Mouse (Mus musculus) midbrain, embryonic 14.5 days (tissue): ENCODE measurements around the gene Dnajb5. TPM values are rescaled to one million over a fixed set of nuclear protein-coding genes. Genes with fewer than 3 reads are reported as not detected.

Source experiments
- ATAC-seq: fragments of 200-750 bp; cut with Nextera tagmentation; 2 replicates; pipeline ENCODE4 v1.8.0; 2017; ENCODE audit warnings: moderate number of reproducible peaks, moderate library complexity; ENCODE audit not compliant: low FRiP score, low TSS enrichment
- DNase-seq: peaks from one replicate; pipeline ENCODE4 v3.0.0-alpha.2; 2015
- H3K27ac ChIP-seq: fragments of 300-500 bp; sonication (generic); replicated peaks from 2 replicates; pipeline ENCODE4 v1.5.1; 2014; ENCODE audit warnings: mild to moderate bottlenecking, low read depth, low read length, moderate library complexity
- H3K27me3 ChIP-seq: fragments of 300-500 bp; sonication (generic); 2 replicates; pipeline ENCODE4 v1.6.1; 2014; ENCODE audit warnings: low read length, control low read depth, mixed read lengths; ENCODE audit not compliant: control insufficient read depth, insufficient read depth
- H3K36me3 ChIP-seq: fragments of 300-500 bp; sonication (generic); 2 replicates; pipeline ENCODE4 v1.6.1; 2014; ENCODE audit warnings: low read length, control low read depth; ENCODE audit not compliant: control insufficient read depth, insufficient read depth
- H3K4me1 ChIP-seq: fragments of 300-500 bp; sonication (generic); 2 replicates; pipeline ENCODE4 v1.6.1; 2014; ENCODE audit warnings: mild to moderate bottlenecking, antibody characterized with exemption, low read length, control low read depth; ENCODE audit not compliant: control insufficient read depth, insufficient read depth
- H3K4me2 ChIP-seq: fragments of 300-500 bp; sonication (generic); 2 replicates; pipeline ENCODE4 v1.6.1; 2014; ENCODE audit warnings: mild to moderate bottlenecking, low read length, moderate library complexity
- H3K4me3 ChIP-seq: fragments of 300-500 bp; sonication (generic); replicated peaks from 2 replicates; pipeline ENCODE4 v1.5.1; 2014; ENCODE audit warnings: low read depth, low read length
- H3K9ac ChIP-seq: fragments of 300-500 bp; sonication (generic); replicated peaks from 2 replicates; pipeline ENCODE4 v1.6.1; 2014; ENCODE audit warnings: mild to moderate bottlenecking, low read length, moderate library complexity
- H3K9me3 ChIP-seq: fragments of 300-500 bp; sonication (generic); 2 replicates; pipeline ENCODE4 v1.6.1; 2016; ENCODE audit warnings: low read length, control low read depth, mixed read lengths; ENCODE audit not compliant: control insufficient read depth
- WGBS: fragments of 180-500 bp; shearing (Covaris S2); extraction: QIAGEN DNeasy Blood & Tissue Kit; methylation state at CpG from one replicate; pipeline ENCODE4 v1.1.7; 2014; 5-methylcytosine and 5-hydroxymethylcytosine counted together
- polyA plus RNA-seq: library from polyadenylated mRNA; unstranded; fragments of >200 nt; fragmentation: Nextera tagmentation; extraction: Ambion mirVana; gene quantifications from 2 replicates; pipeline ENCODE4 v1.2.1, GENCODE M21; 2014

The Dnajb5 gene
- polyA plus RNA-seq, 1 experiment from 2014 or later: 45.0 TPM

GRCm38 (mm10) chr4:42945952-42946351 is 3.7 kb upstream of the Dnajb5 start:
- peak overlapping the region; percentile 96 for H3K27ac ChIP-seq
- peak overlapping the region; percentile 27; the same call in 1 of the 2 replicates for H3K9ac ChIP-seq
- no peaks in the 10 kb centered on the region for H3K27me3 ChIP-seq
- peak overlapping the region; percentile 43 for H3K4me2 ChIP-seq
- WGBS: 7% methylated on average over 5 of the region's 5 CpGs
- DNase-seq (peak; percentile 91), ATAC-seq (no peak)
- H3K4me1 ChIP-seq: peaks cover 36% of the 10 kb centered on the region
- H3K9me3 ChIP-seq: no peaks in the 10 kb centered on the region
- 0 out of 2 replicates have a peak, but pooled peaks cover 5% of the 10 kb centered on the region for H3K36me3 ChIP-seq
- no peak overlapping the region for H3K4me3 ChIP-seq

GRCm38 (mm10) chr4:42946733-42947290 is 2.8 kb upstream of the Dnajb5 start:
- Histone ChIP-seq H3K27ac (peak overlapping the region; percentile 96), H3K9me3 (no peaks in the 10 kb centered on the region), H3K9ac (peak overlapping the region; percentile 27; the same call in 1 of the 2 replicates), H3K27me3 (no peaks in the 10 kb centered on the region), H3K4me3 (no peak overlapping the region), H3K4me2 (peak overlapping the region; percentile 43), H3K36me3 (0 out of 2 replicates have a peak, but pooled peaks cover 2% of the 10 kb centered on the region), H3K4me1 (peaks cover 45% of the 10 kb centered on the region)
- peak; percentile 94 for DNase-seq
- peak; percentile 60 for ATAC-seq
- WGBS: 11% methylated on average over 10 of the region's 10 CpGs

DNA sequence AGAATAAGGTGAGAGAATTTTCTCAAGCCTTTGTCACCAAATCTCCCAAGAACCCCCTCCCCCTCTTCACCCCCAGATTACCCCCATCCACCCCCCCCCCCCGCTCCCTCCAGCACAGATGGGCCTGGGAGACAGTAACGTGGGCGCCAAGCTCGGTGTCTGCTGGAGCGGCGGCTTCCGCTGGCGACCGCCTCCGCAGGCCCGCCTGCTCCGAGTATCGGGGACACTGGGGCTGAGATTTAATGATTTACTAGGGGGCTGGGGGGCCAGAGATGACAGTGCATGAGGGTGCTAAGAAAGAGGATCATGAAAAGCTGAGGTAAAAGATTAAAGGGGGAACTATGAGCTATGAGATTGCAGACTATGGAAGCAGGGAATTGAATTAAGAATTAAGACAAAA is 1.1 kb upstream of the Dnajb5 start:
- no peak overlapping the region for H3K9ac ChIP-seq
- DNase-seq (no peak), ATAC-seq (no peak)
- no peak overlapping the region for H3K4me2 ChIP-seq
- no peak overlapping the region for H3K4me3 ChIP-seq
- H3K9me3 ChIP-seq: no peaks in the 10 kb centered on the region
- H3K27me3 ChIP-seq: no peaks in the 10 kb centered on the region
- H3K27ac ChIP-seq: peak overlapping the region; percentile 96
- H3K36me3 ChIP-seq: peaks cover 9% of the 10 kb centered on the region
- 38% methylated on average over 13 of the region's 13 CpGs for WGBS
- peaks cover 62% of the 10 kb centered on the region for H3K4me1 ChIP-seq

DNA sequence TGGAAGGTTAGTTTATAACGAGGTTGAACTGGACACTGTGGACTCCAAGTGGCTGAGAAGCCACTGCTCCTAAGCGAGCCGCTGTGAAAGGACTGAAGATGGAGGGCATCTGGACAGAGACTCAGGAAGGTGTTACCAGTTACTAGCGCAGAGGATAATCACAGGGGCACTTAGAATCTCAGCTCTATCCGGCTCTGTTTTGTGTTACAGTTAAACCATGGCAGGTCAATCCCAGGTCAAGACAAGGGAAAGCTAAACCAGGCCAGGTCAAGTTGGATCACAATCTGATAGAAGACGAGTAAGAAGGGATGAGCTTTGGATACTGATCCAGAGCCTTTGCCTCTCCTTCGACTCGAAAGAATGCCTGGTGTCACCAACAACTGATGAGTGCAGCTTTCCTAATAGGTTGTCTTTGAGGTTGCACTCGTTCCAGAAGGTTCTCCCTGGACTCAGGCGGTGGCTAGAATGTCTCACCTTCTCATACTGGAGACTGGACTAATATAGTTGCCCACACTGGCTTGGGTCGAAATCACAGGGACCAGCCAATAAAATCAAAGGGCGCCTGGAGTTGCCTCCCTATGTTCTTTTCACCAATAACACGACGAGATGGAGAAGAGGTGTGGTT is 451 bp upstream of the Dnajb5 start:
- Histone ChIP-seq H3K27ac (peak overlapping the region; percentile 96), H3K4me3 (peak overlapping the region; percentile 83), H3K4me1 (peaks cover 68% of the 10 kb centered on the region), H3K9me3 (no peaks in the 10 kb centered on the region), H3K9ac (no peak overlapping the region), H3K36me3 (peaks cover 12% of the 10 kb centered on the region), H3K4me2 (peak overlapping the region; percentile 99), H3K27me3 (no peaks in the 10 kb centered on the region)
- ATAC-seq (no peak), DNase-seq (no peak)
- 16% methylated on average over 14 of the region's 14 CpGs for WGBS

- Histone ChIP-seq H3K4me1 (peaks cover 73% of the 10 kb centered on the region), H3K9ac (peak overlapping the region; percentile 98), H3K27ac (peak overlapping the region; percentile 96), H3K36me3 (peaks cover 14% of the 10 kb centered on the region), H3K27me3 (no peaks in the 10 kb centered on the region), H3K4me3 (peak overlapping the region; percentile 83), H3K4me2 (peak overlapping the region; percentile 99), H3K9me3 (no peaks in the 10 kb centered on the region)
- peak; percentile 93 for DNase-seq
- peak; percentile 64 for ATAC-seq
- under 1% methylated on average over 25 of the region's 27 CpGs for WGBS
Observed at GRCm38 (mm10) chr4:42950065-42950558, 498 bp downstream of the Dnajb5 start.

DNA sequence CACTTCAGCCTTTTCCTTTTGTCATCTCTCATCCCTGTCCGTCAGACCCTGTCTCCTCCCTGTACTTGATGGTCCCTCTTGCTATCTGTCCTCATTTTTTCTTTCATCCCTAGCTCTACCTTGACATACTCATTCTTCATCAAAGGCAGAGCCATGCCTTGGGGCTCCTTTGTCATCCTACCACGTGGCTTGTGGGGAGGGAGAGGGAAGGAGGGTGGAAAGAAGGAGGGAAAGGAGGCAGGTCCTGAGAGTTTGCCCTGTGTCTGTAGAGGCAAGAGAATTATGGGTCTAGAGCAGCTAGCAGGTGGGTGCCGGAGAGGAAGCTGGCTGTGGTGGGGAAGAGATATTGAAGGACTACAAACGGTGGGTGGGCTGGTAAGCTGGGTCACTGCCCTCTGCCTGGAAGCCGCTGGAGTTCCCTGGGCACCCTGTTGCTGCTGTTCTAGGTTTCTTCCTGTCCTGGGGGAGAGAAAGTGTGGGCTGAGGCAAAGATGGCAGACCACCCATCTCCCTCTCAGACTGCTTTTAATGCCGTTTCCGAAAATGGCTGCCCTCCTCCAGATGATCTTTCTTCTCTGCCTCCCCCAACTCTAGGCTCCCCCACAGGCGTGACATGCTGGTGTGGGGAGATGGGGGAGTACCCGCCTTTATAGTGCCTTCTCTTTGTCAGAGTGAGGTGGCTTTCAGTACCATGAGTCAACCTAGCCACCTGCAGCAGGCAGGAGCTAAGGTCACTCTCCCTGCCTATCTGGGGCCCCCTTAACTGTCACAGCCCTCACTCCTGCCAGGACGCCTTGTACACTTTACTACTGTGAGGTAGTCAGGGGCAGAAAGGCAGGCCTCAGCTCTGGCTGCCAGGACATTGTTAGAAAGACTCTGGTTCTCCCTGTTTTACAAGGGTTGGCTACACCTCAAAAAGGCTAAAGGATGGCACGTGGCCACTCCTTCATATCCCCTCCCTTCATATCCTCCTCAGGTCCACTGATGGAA is 1.9 kb downstream of the Dnajb5 start:
- Histone ChIP-seq H3K27ac (peak overlapping the region; percentile 96), H3K9me3 (no peaks in the 10 kb centered on the region), H3K4me3 (peak overlapping the region; percentile 83), H3K4me1 (peaks cover 68% of the 10 kb centered on the region), H3K36me3 (peaks cover 24% of the 10 kb centered on the region), H3K9ac (peak overlapping the region; percentile 98), H3K27me3 (no peaks in the 10 kb centered on the region), H3K4me2 (peak overlapping the region; percentile 99)
- no peak for ATAC-seq
- DNase-seq: peak; percentile 70
- 54% methylated on average over 11 of the region's 11 CpGs for WGBS

DNA sequence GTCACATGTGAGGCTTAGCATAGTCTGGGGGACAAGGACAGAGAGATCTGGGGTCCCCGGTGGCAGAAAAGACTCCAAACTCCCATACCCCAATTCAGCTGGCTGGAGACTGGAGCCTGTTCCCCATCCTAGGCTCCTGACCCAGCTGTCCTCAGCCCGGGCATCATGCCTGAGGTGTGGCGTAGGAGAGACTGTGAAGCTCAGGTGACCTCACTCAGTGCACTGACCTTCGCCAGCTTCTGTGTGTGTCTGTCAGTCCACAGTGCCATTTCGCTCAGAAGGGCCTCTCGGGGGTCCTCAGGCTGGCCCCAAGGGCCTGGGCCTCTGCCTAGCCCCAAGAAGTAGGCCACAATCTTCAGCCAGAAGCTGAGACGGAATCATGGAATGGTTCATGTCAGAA is 2.9 kb downstream of the Dnajb5 start:
- no peaks in the 10 kb centered on the region for H3K9me3 ChIP-seq
- WGBS: 85% methylated on average over 7 of the region's 7 CpGs
- H3K9ac ChIP-seq: peak overlapping the region; percentile 45; the same call in 1 of the 2 replicates
- H3K4me2 ChIP-seq: peak overlapping the region; percentile 99
- H3K27ac ChIP-seq: peak overlapping the region; percentile 81
- H3K4me3 ChIP-seq: peak overlapping the region; percentile 83
- ATAC-seq: no peak
- H3K27me3 ChIP-seq: no peaks in the 10 kb centered on the region
- no peak for DNase-seq
- H3K4me1 ChIP-seq: peaks cover 57% of the 10 kb centered on the region
- H3K36me3 ChIP-seq: peaks cover 35% of the 10 kb centered on the region

DNA sequence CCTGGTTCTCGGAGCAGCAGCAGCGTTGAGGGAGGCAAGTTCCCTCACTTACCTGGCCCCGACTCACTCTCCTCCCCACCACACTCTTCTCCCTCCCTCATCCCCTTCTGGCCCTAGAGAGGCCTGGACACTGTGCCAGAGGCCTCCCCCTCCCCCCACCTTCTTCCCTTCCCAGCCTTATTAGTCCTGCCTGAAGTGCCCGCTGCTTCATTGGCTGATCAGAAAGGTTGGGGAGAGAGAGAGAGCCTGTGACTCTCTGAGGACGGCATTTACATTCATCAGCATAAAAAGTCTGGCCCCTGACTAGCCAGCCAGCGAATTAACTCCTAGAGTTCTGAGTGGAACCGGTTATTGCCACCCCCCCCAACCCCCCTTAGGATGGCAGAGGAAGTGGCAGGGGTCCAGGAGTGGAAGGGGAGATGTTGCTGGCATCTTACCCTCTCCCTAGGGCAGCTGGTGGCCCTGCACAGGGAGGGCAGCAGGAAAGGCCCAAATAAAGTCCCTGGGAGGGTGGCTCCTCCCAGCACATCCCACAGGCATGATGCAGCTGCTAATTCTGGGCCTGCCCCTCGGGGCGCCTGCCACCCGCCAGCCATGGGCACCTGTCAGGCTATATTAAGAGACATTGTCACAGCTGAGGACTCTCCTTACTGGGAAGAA is 4.0 kb downstream of the Dnajb5 start:
- peak; percentile 21; the same call in 1 of the 2 replicates for ATAC-seq
- peak overlapping the region; percentile 45; the same call in 1 of the 2 replicates for H3K9ac ChIP-seq
- peak overlapping the region; percentile 99 for H3K4me2 ChIP-seq
- H3K4me1 ChIP-seq: peaks cover 47% of the 10 kb centered on the region
- peaks cover 45% of the 10 kb centered on the region for H3K36me3 ChIP-seq
- H3K27me3 ChIP-seq: no peaks in the 10 kb centered on the region
- no peaks in the 10 kb centered on the region for H3K9me3 ChIP-seq
- 9% methylated on average over 10 of the region's 10 CpGs for WGBS
- peak overlapping the region; percentile 83 for H3K4me3 ChIP-seq
- DNase-seq: peak; percentile 78
- peak overlapping the region; percentile 81 for H3K27ac ChIP-seq
